Mouse (Mus musculus) hindbrain, embryonic 12.5 days (tissue): Measurements from ENCODE around the gene Plekhn1. TPM values are rescaled to one million over a fixed set of nuclear protein-coding genes. Genes with fewer than 3 reads are reported as not detected.

Experiments used
- ATAC-seq: fragments of 200-750 bp; cut with Nextera tagmentation; 2 replicates; pipeline ENCODE4 v1.8.0; 2017; ENCODE audit warnings: moderate TSS enrichment; ENCODE audit not compliant: low FRiP score
- H3K27ac ChIP-seq: fragments of 300-500 bp; sonication (generic); 2 replicates; pipeline ENCODE4 v1.5.1; 2016; ENCODE audit warnings: mild to moderate bottlenecking
- H3K27me3 ChIP-seq: fragments of 300-500 bp; sonication (generic); 2 replicates; pipeline ENCODE4 v1.6.1; 2016; ENCODE audit warnings: mild to moderate bottlenecking
- H3K36me3 ChIP-seq: fragments of 300-500 bp; sonication (generic); 2 replicates; pipeline ENCODE4 v1.6.1; 2016; ENCODE audit warnings: mild to moderate bottlenecking
- H3K4me1 ChIP-seq: fragments of 300-500 bp; sonication (generic); 2 replicates; pipeline ENCODE4 v1.6.1; 2016
- H3K4me2 ChIP-seq: fragments of 300-500 bp; sonication (generic); replicated peaks from 2 replicates; pipeline ENCODE4 v1.6.1; 2016; ENCODE audit warnings: mild to moderate bottlenecking
- H3K4me3 ChIP-seq: fragments of 300-500 bp; sonication (generic); 2 replicates; pipeline ENCODE4 v1.5.1; 2016; ENCODE audit warnings: mild to moderate bottlenecking
- H3K9ac ChIP-seq: fragments of 300-500 bp; sonication (generic); 2 replicates; pipeline ENCODE4 v1.6.1; 2016; ENCODE audit warnings: mild to moderate bottlenecking, moderate library complexity
- H3K9me3 ChIP-seq: fragments of 300-500 bp; sonication (generic); replicated peaks from 2 replicates; pipeline ENCODE4 v1.6.1; 2016; ENCODE audit warnings: mild to moderate bottlenecking
- WGBS: fragments of 180-500 bp; shearing (Covaris S2); methylation state at CpG from one replicate; pipeline ENCODE4 v1.1.7; 2016; 5-methylcytosine and 5-hydroxymethylcytosine counted together
- polyA plus RNA-seq: library from polyadenylated mRNA; unstranded; fragments of >200 nt; fragmentation: Nextera tagmentation; extraction: Ambion mirVana; gene quantifications from 2 replicates; pipeline ENCODE4 v1.2.1, GENCODE M21; 2016

Plekhn1 gene
- polyA plus RNA-seq, 1 experiment from 2014 or later: 30.5 TPM

- peak overlapping the region; percentile 92 for H3K4me2 ChIP-seq
- peaks cover 9% of the 10 kb centered on the region; the same call in 1 of the 2 replicates for H3K27me3 ChIP-seq
- WGBS: under 1% methylated on average over 49 of the region's 49 CpGs
- peak overlapping the region; percentile 60 for H3K4me3 ChIP-seq
- peaks cover 28% of the 10 kb centered on the region for H3K4me1 ChIP-seq
- no peaks in the 10 kb centered on the region for H3K9me3 ChIP-seq
- peak overlapping the region; percentile 74; the same call in 1 of the 2 replicates for H3K27ac ChIP-seq
- H3K9ac ChIP-seq: peak overlapping the region; percentile 80
- ATAC-seq: peak; percentile 36
- no peaks in the 10 kb centered on the region for H3K36me3 ChIP-seq
Observed at GRCm38 (mm10) chr4:156203413-156204131, 31.1 kb downstream of the Plekhn1 start.

- peak within 1 kb of the TSS; percentile 80 for H3K9ac ChIP-seq
- peak within 1 kb of the TSS; percentile 74 for H3K27ac ChIP-seq
- H3K36me3 ChIP-seq: no peaks in the 10 kb centered on the region
- no peaks in the 10 kb centered on the region for H3K9me3 ChIP-seq
- under 1% methylated on average over 32 of the region's 39 CpGs for WGBS
- peaks cover 9% of the 10 kb centered on the region; the same call in 1 of the 2 replicates for H3K27me3 ChIP-seq
- ATAC-seq: peak; percentile 82
- H3K4me3 ChIP-seq: peak within 1 kb of the TSS; percentile 60
- peaks cover 30% of the 10 kb centered on the region for H3K4me1 ChIP-seq
- H3K4me2 ChIP-seq: peak within 1 kb of the TSS; percentile 92
Observed at GRCm38 (mm10) chr4:156203001-156203412, 31.6 kb downstream of the Plekhn1 start, which contains the start of gene AW011738. Gene AW011738, plus strand, starts transcription at chr4:156203304.

- peak overlapping the region; percentile 60 for H3K4me3 ChIP-seq
- ATAC-seq: no peak
- WGBS: 46% methylated on average over 12 of the region's 12 CpGs
- H3K27ac ChIP-seq: peak overlapping the region; percentile 74
- no peaks in the 10 kb centered on the region for H3K9me3 ChIP-seq
- H3K9ac ChIP-seq: peak overlapping the region; percentile 80; the same call in 1 of the 2 replicates
- no peaks in the 10 kb centered on the region for H3K36me3 ChIP-seq
- peak overlapping the region; percentile 92 for H3K4me2 ChIP-seq
- peaks cover 9% of the 10 kb centered on the region; the same call in 1 of the 2 replicates for H3K27me3 ChIP-seq
- peaks cover 30% of the 10 kb centered on the region for H3K4me1 ChIP-seq
Observed at GRCm38 (mm10) chr4:156202462-156202893, 32.2 kb downstream of the Plekhn1 start.

GRCm38 (mm10) chr4:156200623-156201475 is 33.8 kb downstream of the Plekhn1 start, which contains the start of gene Isg15:
Gene Isg15, minus strand, starts transcription at chr4:156200818.
- WGBS: 66% methylated on average over 10 of the region's 10 CpGs

GRCm38 (mm10) chr4:156197829-156198205 is 36.8 kb downstream of the Plekhn1 start:
- Histone ChIP-seq H3K27me3 (no peaks in the 10 kb centered on the region), H3K4me2 (peak overlapping the region; percentile 89), H3K4me3 (peak overlapping the region; percentile 94), H3K27ac (peak overlapping the region; percentile 96), H3K4me1 (peaks cover 43% of the 10 kb centered on the region), H3K9ac (peak overlapping the region; percentile 97), H3K9me3 (no peaks in the 10 kb centered on the region), H3K36me3 (peaks cover 15% of the 10 kb centered on the region)
- peak; percentile 96 for ATAC-seq
- WGBS: under 1% methylated on average over 25 of the region's 26 CpGs

More at GRCm38 (mm10) chr4:156200623-156201475, 33.8 kb downstream of the Plekhn1 start, which contains the start of gene Isg15:
- Histone ChIP-seq H3K4me3 (no peak within 1 kb of the TSS), H3K4me2 (no peak within 1 kb of the TSS), H3K27ac (no peak within 1 kb of the TSS), H3K36me3 (no peaks in the 10 kb centered on the region), H3K9me3 (no peaks in the 10 kb centered on the region), H3K9ac (no peak within 1 kb of the TSS), H3K27me3 (peaks cover 9% of the 10 kb centered on the region; the same call in 1 of the 2 replicates), H3K4me1 (peaks cover 34% of the 10 kb centered on the region)
- ATAC-seq: no peak

GRCm38 (mm10) chr4:156197131-156197828 is 37.4 kb downstream of the Plekhn1 start, which contains the start of gene Agrn:
Gene Agrn, minus strand, starts transcription at chr4:156197488.
- Histone ChIP-seq H3K27ac (peak within 1 kb of the TSS; percentile 96), H3K9me3 (no peaks in the 10 kb centered on the region), H3K4me2 (peak within 1 kb of the TSS; percentile 89), H3K9ac (peak within 1 kb of the TSS; percentile 97), H3K4me3 (peak within 1 kb of the TSS; percentile 94), H3K27me3 (no peaks in the 10 kb centered on the region), H3K36me3 (peaks cover 20% of the 10 kb centered on the region), H3K4me1 (peaks cover 43% of the 10 kb centered on the region)
- peak; percentile 81 for ATAC-seq
- WGBS: 1% methylated on average over 52 of the region's 88 CpGs

GRCm38 (mm10) chr4:156195927-156196870 is 38.5 kb downstream of the Plekhn1 start:
- Histone ChIP-seq H3K4me3 (peak overlapping the region; percentile 94), H3K27ac (peak overlapping the region; percentile 90), H3K9ac (peak overlapping the region; percentile 97), H3K27me3 (no peaks in the 10 kb centered on the region), H3K4me2 (peak overlapping the region; percentile 89), H3K36me3 (peaks cover 30% of the 10 kb centered on the region), H3K4me1 (peaks cover 53% of the 10 kb centered on the region), H3K9me3 (no peaks in the 10 kb centered on the region)
- no peak for ATAC-seq
- WGBS: 4% methylated on average over 35 of the region's 35 CpGs

- peaks cover 71% of the 10 kb centered on the region for H3K4me1 ChIP-seq
- ATAC-seq: no peak
- H3K9me3 ChIP-seq: no peaks in the 10 kb centered on the region
- peak overlapping the region; percentile 89 for H3K4me2 ChIP-seq
- H3K27me3 ChIP-seq: no peaks in the 10 kb centered on the region
- H3K4me3 ChIP-seq: peak overlapping the region; percentile 94
- 21% methylated on average over 6 of the region's 6 CpGs for WGBS
- H3K27ac ChIP-seq: peak overlapping the region; percentile 17; the same call in 1 of the 2 replicates
- H3K36me3 ChIP-seq: peaks cover 32% of the 10 kb centered on the region
- peak overlapping the region; percentile 19; the same call in 1 of the 2 replicates for H3K9ac ChIP-seq
Observed at GRCm38 (mm10) chr4:156194346-156194745, 40.3 kb downstream of the Plekhn1 start.

- H3K36me3 ChIP-seq: peaks cover 32% of the 10 kb centered on the region
- H3K4me3 ChIP-seq: peak overlapping the region; percentile 94
- H3K4me1 ChIP-seq: peaks cover 76% of the 10 kb centered on the region
- H3K27me3 ChIP-seq: no peaks in the 10 kb centered on the region
- ATAC-seq: no peak
- H3K9me3 ChIP-seq: no peaks in the 10 kb centered on the region
- H3K4me2 ChIP-seq: peak overlapping the region; percentile 89
- H3K27ac ChIP-seq: peak overlapping the region; percentile 17; the same call in 1 of the 2 replicates
- H3K9ac ChIP-seq: peak overlapping the region; percentile 19; the same call in 1 of the 2 replicates
- WGBS: 64% methylated on average over 5 of the region's 5 CpGs
Observed at GRCm38 (mm10) chr4:156193906-156194305, 40.8 kb downstream of the Plekhn1 start.

GRCm38 (mm10) chr4:156193200-156193590 is 41.5 kb downstream of the Plekhn1 start:
- no peak for ATAC-seq
- peak overlapping the region; percentile 23; the same call in 1 of the 2 replicates for H3K9ac ChIP-seq
- peaks cover 80% of the 10 kb centered on the region for H3K4me1 ChIP-seq
- H3K27ac ChIP-seq: no peak overlapping the region
- 0 out of 2 replicates have a peak overlapping the region, but pooled peaks have one; percentile 3 for H3K4me2 ChIP-seq
- H3K9me3 ChIP-seq: no peaks in the 10 kb centered on the region
- H3K4me3 ChIP-seq: no peak overlapping the region; the same call in 1 of the 2 replicates
- H3K27me3 ChIP-seq: no peaks in the 10 kb centered on the region
- peaks cover 32% of the 10 kb centered on the region for H3K36me3 ChIP-seq
- 10% methylated on average over 2 of the region's 2 CpGs for WGBS
